Mouse (Mus musculus) E14TG2a.4 (cell line): ENCODE results near the gene Hist1h2bp.
"Not testable (repeated sequence)": the region's sequence is repeated elsewhere in the genome, so short reads cannot be mapped to it uniquely, and the experiment has no call there.

Source experiments
- H3K27me3 ChIP-seq: 2 replicates; pipeline ENCODE4 v1.6.1; 2014; ENCODE audit warnings: low read length, control low read depth; ENCODE audit not compliant: insufficient read depth
- H3K36me3 ChIP-seq: 2 replicates; pipeline ENCODE4 v1.6.1; 2014; ENCODE audit warnings: low read length, control low read depth; ENCODE audit not compliant: insufficient read depth
- H3K4me1 ChIP-seq: replicated peaks from 2 replicates; pipeline ENCODE4 v1.6.1; 2014; ENCODE audit warnings: low read depth, low read length, control low read depth
- H3K4me3 ChIP-seq: replicated peaks from 2 replicates; pipeline ENCODE4 v1.5.1; 2014; ENCODE audit warnings: mild to moderate bottlenecking, low read length
- H3K9me3 ChIP-seq: 2 replicates; pipeline ENCODE4 v1.6.1; 2014; ENCODE audit warnings: low read length, control low read depth
- CTCF ChIP-seq: conservative IDR thresholded peaks from 2 replicates; pipeline ENCODE4 v1.5.1; 2014; ENCODE audit warnings: low read length
- NANOG ChIP-seq: IDR thresholded peaks from 2 replicates; pipeline ENCODE4 v1.6.1; 2014; ENCODE audit warnings: borderline replicate concordance, low read length, mixed read lengths
- POU5F1 ChIP-seq: IDR thresholded peaks from 2 replicates; pipeline ENCODE4 v1.6.1; 2014; ENCODE audit warnings: low read length, borderline replicate concordance

Gene Hist1h2bp

GRCm38 (mm10) chr13:21755707-21756106 lies 31.6 kb upstream of the Hist1h2bp start:
- H3K9me3 ChIP-seq = no peaks in the 10 kb centered on the region
- peaks cover 37% of the 10 kb centered on the region for H3K4me1 ChIP-seq
- no peaks in the 10 kb centered on the region for H3K27me3 ChIP-seq
- no peak for TF ChIP-seq NANOG
- no peak for TF ChIP-seq CTCF
- no peak for TF ChIP-seq POU5F1
- H3K36me3 ChIP-seq = no peaks in the 10 kb centered on the region
- no peak overlapping the region for H3K4me3 ChIP-seq

- Histone ChIP-seq H3K9me3 (no peaks in the 10 kb centered on the region), H3K4me3 (peak overlapping the region; percentile 86), H3K36me3 (no peaks in the 10 kb centered on the region), H3K27me3 (no peaks in the 10 kb centered on the region), H3K4me1 (peaks cover 50% of the 10 kb centered on the region)
- TF ChIP-seq NANOG = no peak
Observed at GRCm38 (mm10) chr13:21778814-21779766, 8.2 kb upstream of the Hist1h2bp start.

GRCm38 (mm10) chr13:21779767-21780731 lies 7.2 kb upstream of the Hist1h2bp start, which contains the start of gene Hist1h1b:
TSS of gene Hist1h1b (minus strand) at chr13:21780625.
- Histone ChIP-seq H3K4me3 (peak within 1 kb of the TSS; percentile 86), H3K36me3 (no peaks in the 10 kb centered on the region), H3K9me3 (no peaks in the 10 kb centered on the region), H3K27me3 (no peaks in the 10 kb centered on the region), H3K4me1 (peaks cover 55% of the 10 kb centered on the region)
- TF ChIP-seq POU5F1 = no peak
- TF ChIP-seq CTCF = no peak
- no peak for TF ChIP-seq NANOG

GRCm38 (mm10) chr13:21781021-21781555 lies 6.2 kb upstream of the Hist1h2bp start:
- Histone ChIP-seq H3K36me3 (no peaks in the 10 kb centered on the region), H3K4me3 (peak overlapping the region; percentile 86)
- TF ChIP-seq CTCF = no peak
- no peak for TF ChIP-seq POU5F1
- TF ChIP-seq NANOG = no peak

GRCm38 (mm10) chr13:21781639-21782038 lies 5.6 kb upstream of the Hist1h2bp start:
- Histone ChIP-seq H3K27me3 (no peaks in the 10 kb centered on the region), H3K36me3 (no peaks in the 10 kb centered on the region), H3K4me1 (peaks cover 62% of the 10 kb centered on the region), H3K9me3 (no peaks in the 10 kb centered on the region), H3K4me3 (no peak overlapping the region)
- no peak for TF ChIP-seq CTCF
- no peak for TF ChIP-seq NANOG
- no peak for TF ChIP-seq POU5F1

More at GRCm38 (mm10) chr13:21781021-21781555, 6.2 kb upstream of the Hist1h2bp start:
- Histone ChIP-seq H3K27me3 (no peaks in the 10 kb centered on the region), H3K9me3 (no peaks in the 10 kb centered on the region), H3K4me1 (peaks cover 65% of the 10 kb centered on the region)

- peak overlapping the region; percentile 73 for H3K4me3 ChIP-seq
- H3K9me3 ChIP-seq, H3K36me3 ChIP-seq, H3K27me3 ChIP-seq: not testable (repeated sequence)
- H3K4me1 ChIP-seq = peaks cover 58% of the 10 kb centered on the region
Observed at GRCm38 (mm10) chr13:21782361-21783254, 4.7 kb upstream of the Hist1h2bp start.

GRCm38 (mm10) chr13:21783255-21783617 lies 4.0 kb upstream of the Hist1h2bp start, which contains the start of gene Hist1h3i:
TSS of gene Hist1h3i (minus strand) at chr13:21783370.
- Histone ChIP-seq H3K9me3 (no peaks in the 10 kb centered on the region), H3K36me3 (no peaks in the 10 kb centered on the region), H3K4me1 (peaks cover 58% of the 10 kb centered on the region), H3K27me3 (no peaks in the 10 kb centered on the region), H3K4me3 (peak within 1 kb of the TSS; percentile 73)
- TF ChIP-seq NANOG = no peak
- TF ChIP-seq CTCF = no peak
- TF ChIP-seq POU5F1 = no peak
